Mouse (Mus musculus) Patski (cell line): ENCODE measurements at regions not wholly inside any gene's neighbourhood (a gene's known extent, or its start where the extent isn't known, plus 50 kb on each side); places are given as distances from the start of the nearest gene placed in this dataset.

Source experiments
- ATAC-seq: fragments of 100-300 bp; one replicate; pipeline ENCODE4 v1.8.0; 2021
- CTCF ChIA-PET: fragments of 350-600 bp; sonication (Branson Sonifier 250); formaldehyde crosslinking; loops from one replicate; lab custom pipeline; 2022; ENCODE audit warnings: inconsistent platforms; lab: Charles Lee
- POLR2A ChIA-PET: fragments of 350-600 bp; sonication (Branson Sonifier 250); formaldehyde crosslinking; loops from one replicate; lab custom pipeline; 2022; ENCODE audit warnings: antibody characterized with exemption, inconsistent platforms; lab: Charles Lee
- DNase-seq: peaks from one replicate; pipeline ENCODE4 v3.0.0-alpha.2; 2011; ENCODE audit warnings: low read depth, low spot score
- H3K27me3 ChIP-seq: fragments of 371-371 bp; one replicate; pipeline ENCODE4 v1.5.1; 2021
- CTCF ChIP-seq: fragments of 100-300 bp; IDR thresholded peaks from one replicate; pipeline ENCODE4 v1.5.1; 2021
- in situ Hi-C: fragments of 300-500 bp; cut with MboI; formaldehyde crosslinking; loops from 3 replicates; pipeline ENCODE4 v1.11.1; 2018; ENCODE audit warnings: low pct_unique_long_range_greater_than_20kb, mixed read lengths

- TF ChIP-seq CTCF, result no peak
- ChIA-PET POLR2A (no interaction called here), CTCF (interaction anchor here (0.7 to 1.1 kb wide), 2 partner anchors 9 to 12 kb away, joined by 3 to 6 read pairs; no protein-coding TSS in a partner anchor)
- DNase-seq (no peak), ATAC-seq (no peak)
- no peaks in the 10 kb centered on the region for H3K27me3 ChIP-seq
- in situ Hi-C loops, result no loop called here
These were observed 195.6 kb upstream of the Lyplal1 start for GRCm38 (mm10) chr1:186312698-186313097.

GRCm38 (mm10) chr1:186312008-186312407 is 194.9 kb upstream of the Lyplal1 start:
- ChIA-PET POLR2A (no interaction called here), CTCF (interaction anchor here (1.0 to 1.1 kb wide), 2 partner anchors 9 to 27 kb away, joined by 3 to 6 read pairs; no protein-coding TSS in a partner anchor)
- no peaks in the 10 kb centered on the region for H3K27me3 ChIP-seq
- ATAC-seq (no peak), DNase-seq (no peak)
- in situ Hi-C loops, result no loop called here
- no peak for TF ChIP-seq CTCF

GRCm38 (mm10) chr1:186307627-186308026 is 190.5 kb upstream of the Lyplal1 start:
- ChIA-PET POLR2A (no interaction called here), CTCF (no interaction called here)
- ATAC-seq (peak; percentile 82), DNase-seq (no peak)
- no peaks in the 10 kb centered on the region for H3K27me3 ChIP-seq
- in situ Hi-C loops, result no loop called here
- no peak for TF ChIP-seq CTCF

- CTCF ChIA-PET, result no interaction called here
- DNase-seq (no peak), ATAC-seq (no peak)
- in situ Hi-C loops, result no loop called here
- no peaks in the 10 kb centered on the region for H3K27me3 ChIP-seq
- TF ChIP-seq CTCF, result no peak
- POLR2A ChIA-PET, result no interaction called here
These were observed 180.4 kb upstream of the Lyplal1 start for GRCm38 (mm10) chr1:186297464-186297863.

- ATAC-seq, result no peak
- ChIA-PET POLR2A (interaction anchor here (0.5 kb wide), 1 partner anchor 49 kb away, joined by 3 read pairs; no protein-coding TSS in a partner anchor), CTCF (interaction anchor here (1.1 to 1.4 kb wide), 3 partner anchors 9 to 80 kb away, joined by 3 read pairs; no protein-coding TSS in a partner anchor)
- TF ChIP-seq CTCF, result no peak
- DNase-seq, result no peak
- in situ Hi-C loops, result no loop called here
- no peaks in the 10 kb centered on the region for H3K27me3 ChIP-seq
These were observed 178.1 kb upstream of the Lyplal1 start for GRCm38 (mm10) chr1:186295201-186295600.

GRCm38 (mm10) chr1:186294635-186295034 is 177.5 kb upstream of the Lyplal1 start:
- CTCF ChIA-PET, result interaction anchor here (1.1 to 1.4 kb wide), 2 partner anchors 8 to 81 kb away, joined by 3 read pairs; no protein-coding TSS in a partner anchor
- DNase-seq (peak; percentile 28), ATAC-seq (no peak)
- POLR2A ChIA-PET, result interaction anchor here (0.5 kb wide), 1 partner anchor 50 kb away, joined by 3 read pairs; no protein-coding TSS in a partner anchor
- TF ChIP-seq CTCF, result no peak
- in situ Hi-C loops, result loop anchor here (5.0 kb wide), 2 partner anchors 158 to 413 kb away; partner anchors contain the start of gene Tgfb2
- H3K27me3 ChIP-seq, result no peaks in the 10 kb centered on the region

- ChIA-PET CTCF (interaction anchor here (1.1 to 1.6 kb wide), 2 partner anchors 12 to 23 kb away, joined by 3 to 7 read pairs; no protein-coding TSS in a partner anchor), POLR2A (interaction anchor here (0.6 kb wide), 1 partner anchor 22 kb away, joined by 3 read pairs; no protein-coding TSS in a partner anchor)
- in situ Hi-C loops, result loop anchor here (5.0 kb wide), 1 partner anchor 107 kb away; no protein-coding TSS in a partner anchor
- peak; percentile 72 for TF ChIP-seq CTCF
- ATAC-seq (peak; percentile 79), DNase-seq (peak; percentile 64)
- no peaks in the 10 kb centered on the region for H3K27me3 ChIP-seq
These were observed 172.0 kb upstream of the Lyplal1 start for GRCm38 (mm10) chr1:186289117-186289516.

- CTCF ChIA-PET, result no interaction called here
- TF ChIP-seq CTCF, result no peak
These were observed 170.7 kb upstream of the Lyplal1 start for GRCm38 (mm10) chr1:186287831-186288230.

GRCm38 (mm10) chr1:186286401-186286800 is 169.3 kb upstream of the Lyplal1 start:
- ChIA-PET POLR2A (no interaction called here), CTCF (interaction anchor here (0.9 to 1.4 kb wide), 4 partner anchors 9 to 381 kb away, joined by 3 to 4 read pairs (median 3); no protein-coding TSS in a partner anchor)
- no peak for TF ChIP-seq CTCF
- in situ Hi-C loops, result loop anchor here (5.0 kb wide), 1 partner anchor 104 kb away; no protein-coding TSS in a partner anchor
- DNase-seq (no peak), ATAC-seq (no peak)
- no peaks in the 10 kb centered on the region for H3K27me3 ChIP-seq

More at GRCm38 (mm10) chr1:186287831-186288230, 170.7 kb upstream of the Lyplal1 start:
- DNase-seq (no peak), ATAC-seq (no peak)
- H3K27me3 ChIP-seq, result no peaks in the 10 kb centered on the region
- POLR2A ChIA-PET, result no interaction called here
- in situ Hi-C loops, result loop anchor here (5.0 kb wide), 1 partner anchor 106 kb away; no protein-coding TSS in a partner anchor

GRCm38 (mm10) chr1:186277981-186278634 is 161.0 kb upstream of the Lyplal1 start:
- no peak for TF ChIP-seq CTCF
- ChIA-PET POLR2A (no interaction called here), CTCF (interaction anchor here (0.7 to 1.9 kb wide), 2 partner anchors 11 kb away, joined by 3 to 7 read pairs; no protein-coding TSS in a partner anchor)
- DNase-seq (no peak), ATAC-seq (no peak)
- in situ Hi-C loops, result no loop called here
- no peaks in the 10 kb centered on the region for H3K27me3 ChIP-seq
